Mouse (Mus musculus) cerebellum, adult (tissue): Measurements from ENCODE around the gene Tspan5.

Experiments used
- ATAC-seq: cut with Nextera tagmentation; 2 replicates; pipeline ENCODE4 v1.9.2; 2017; ENCODE audit warnings: mild to moderate bottlenecking, moderate library complexity, mixed read lengths; ENCODE audit not compliant: insufficient number of reproducible peaks, low FRiP score, low TSS enrichment

The Tspan5 gene

GRCm38 (mm10) chr3:138906112-138906880, 164.3 kb downstream of the Tspan5 start:
- ATAC-seq: peak; percentile 68

- no peak for ATAC-seq
Observed at GRCm38 (mm10) chr3:138909313-138909712, 167.3 kb downstream of the Tspan5 start.

DNA sequence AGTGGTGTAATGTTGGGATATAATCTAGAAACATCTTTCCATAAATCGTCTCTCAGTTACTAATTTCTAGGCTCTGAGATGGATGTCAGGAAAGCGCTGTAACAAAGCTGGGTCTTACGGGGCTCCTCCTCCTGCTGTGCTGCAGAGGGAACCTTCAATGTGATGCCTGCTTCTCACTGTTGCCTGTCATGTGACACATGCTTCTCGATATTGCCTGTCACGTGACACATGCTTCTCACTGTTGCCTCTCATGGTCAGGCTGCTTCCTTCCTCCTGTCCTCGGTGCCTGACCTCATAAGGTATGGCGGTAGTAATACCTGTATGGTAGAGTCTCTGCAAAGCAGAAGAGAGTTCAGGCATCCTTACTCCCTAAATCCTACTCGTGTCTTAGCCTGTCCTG, 170.5 kb downstream of the Tspan5 start:
- ATAC-seq: no peak

GRCm38 (mm10) chr3:138914626-138915288, 172.8 kb downstream of the Tspan5 start:
- no peak for ATAC-seq

DNA sequence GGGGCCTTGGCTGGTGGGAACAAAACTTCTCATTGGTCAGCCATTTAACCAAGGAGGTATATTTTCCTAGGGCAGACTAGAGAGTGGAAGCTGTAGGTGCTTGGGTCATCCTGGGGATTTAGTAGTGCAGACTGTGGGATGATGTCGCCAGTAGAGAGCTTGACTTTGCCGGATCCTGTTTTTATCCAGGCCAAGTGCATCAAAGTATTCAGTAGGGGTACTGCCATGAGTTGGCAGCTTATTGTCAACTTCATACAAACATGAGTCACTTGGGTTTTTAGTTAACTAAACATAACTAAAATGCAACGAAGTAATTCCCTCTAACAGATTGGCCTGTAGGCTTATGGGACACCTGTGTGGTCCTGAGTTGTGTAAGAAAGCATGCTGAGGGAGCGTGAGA, 174.6 kb downstream of the Tspan5 start:
- no peak for ATAC-seq

DNA sequence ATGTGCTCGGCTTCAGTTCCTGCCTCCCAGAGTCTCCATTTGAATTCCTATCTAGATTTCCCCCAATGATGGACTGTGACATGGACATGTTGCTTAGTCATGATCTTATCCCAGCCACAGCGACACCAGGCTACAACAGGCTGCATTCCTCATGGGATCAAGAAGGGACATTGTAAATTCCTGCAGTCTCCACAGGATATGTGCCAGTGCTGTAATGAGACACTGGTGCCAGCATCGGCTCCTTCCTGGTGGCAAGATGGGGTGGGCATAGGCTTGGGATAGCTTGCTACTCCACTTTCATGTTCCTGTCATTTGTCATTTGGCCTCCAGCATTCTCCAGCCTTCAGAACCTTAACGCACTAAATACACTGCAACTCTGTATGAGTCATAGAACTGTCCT, 175.0 kb downstream of the Tspan5 start:
- no peak for ATAC-seq

GRCm38 (mm10) chr3:138918241-138918640, 176.2 kb downstream of the Tspan5 start:
- no peak for ATAC-seq

- no peak for ATAC-seq
Observed at GRCm38 (mm10) chr3:138926161-138926560, 184.2 kb downstream of the Tspan5 start.

- no peak for ATAC-seq
Observed at GRCm38 (mm10) chr3:138927437-138927836, 185.4 kb downstream of the Tspan5 start.

DNA sequence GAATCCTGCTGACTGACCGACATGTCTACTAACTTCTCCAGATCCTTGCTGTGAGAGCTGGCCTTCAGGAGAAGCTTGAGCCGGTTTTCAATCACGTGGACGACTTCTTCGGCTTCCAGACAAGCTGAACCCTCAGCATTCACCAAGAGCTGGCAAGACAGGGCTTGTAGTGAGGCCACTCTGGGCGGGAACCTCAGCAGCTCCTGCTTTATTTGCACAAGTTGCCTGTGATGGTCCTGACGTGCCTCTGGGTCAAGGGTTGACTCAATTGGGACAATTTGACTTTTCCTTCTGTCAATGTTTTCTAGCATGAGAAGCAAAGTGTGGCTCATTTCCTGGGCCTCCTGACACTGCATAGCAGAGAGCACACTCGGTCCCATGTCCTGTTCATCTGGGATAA, 194.8 kb downstream of the Tspan5 start:
- no peak for ATAC-seq

DNA sequence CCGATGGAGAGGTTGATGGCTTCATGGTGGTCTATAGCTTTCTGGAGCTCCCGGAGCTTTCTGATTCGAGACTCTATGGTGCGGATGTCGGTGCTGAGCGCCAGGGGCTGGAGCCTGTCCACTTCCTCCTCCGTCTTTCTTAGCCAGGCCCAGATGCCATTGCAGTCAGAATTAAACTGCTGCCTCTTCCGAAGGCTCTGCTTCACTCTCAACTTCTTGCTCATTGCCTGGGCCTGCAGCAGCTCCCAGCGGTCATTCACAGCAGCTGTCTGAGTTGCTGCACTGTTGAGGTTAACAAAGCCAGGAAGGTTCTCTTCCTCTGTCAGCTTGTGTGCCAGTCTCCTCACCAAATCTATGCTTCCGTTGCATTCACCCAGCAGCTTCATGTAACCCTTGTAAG, 195.2 kb downstream of the Tspan5 start:
- no peak for ATAC-seq

DNA sequence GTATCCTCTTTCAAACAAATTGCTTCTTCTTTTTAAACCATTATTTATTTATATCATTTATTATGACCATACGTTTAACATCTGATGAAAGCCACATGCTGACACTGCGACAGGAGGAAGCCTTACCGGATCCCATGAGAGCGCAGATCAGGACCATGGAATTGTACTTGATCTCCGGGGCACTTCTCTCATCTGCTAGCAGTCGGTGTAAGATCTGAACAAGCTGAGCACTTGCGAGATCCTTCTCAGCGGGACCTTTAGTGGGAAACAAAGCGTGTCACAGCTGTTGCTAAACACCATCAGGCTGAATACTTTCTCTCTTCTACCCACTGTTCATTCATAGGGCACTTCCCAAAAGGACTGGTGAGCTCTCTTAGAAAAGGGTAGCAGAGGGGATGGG, 199.6 kb downstream of the Tspan5 start:
- ATAC-seq: no peak

GRCm38 (mm10) chr3:138945516-138945915, 203.5 kb downstream of the Tspan5 start:
- ATAC-seq: no peak

GRCm38 (mm10) chr3:138949081-138949480, 207.1 kb downstream of the Tspan5 start:
- no peak for ATAC-seq

DNA sequence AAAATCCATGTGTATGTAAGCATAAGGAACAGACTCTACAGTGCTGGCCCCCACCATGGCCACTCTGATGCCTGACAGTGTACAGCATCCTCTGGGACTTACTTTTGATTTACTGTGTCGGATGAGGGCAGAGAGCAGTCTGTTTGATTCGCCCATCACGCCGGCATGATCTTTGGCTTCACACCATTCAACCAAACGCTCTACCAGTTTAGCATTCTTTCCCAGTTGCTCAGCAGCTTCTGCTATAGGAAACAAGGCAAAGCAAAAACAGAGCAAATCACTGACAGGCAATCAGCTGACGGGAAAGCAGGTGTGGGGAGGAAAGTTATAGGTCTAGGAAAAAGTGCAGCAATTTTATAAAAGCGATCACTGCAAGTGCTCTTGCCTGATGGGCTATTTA, 213.2 kb downstream of the Tspan5 start:
- no peak for ATAC-seq
